Mouse (Mus musculus): ENCODE results near the gene Trabd2b. TPM values are rescaled to one million over a fixed set of nuclear protein-coding genes. Genes with fewer than 3 reads are reported as not detected.

Gene Trabd2b
- polyA plus RNA-seq, 1 experiment, result 6.7 TPM

GRCm38 (mm10) chr4:114636324-114636723, 229.8 kb downstream of the Trabd2b start:
- no peak for DNase-seq
- TF ChIP-seq CTCF (IDR thresholded peaks at IDR 0.05; ENCODE audit: insufficient read depth, low read length), result no peak
- TF ChIP-seq POLR2A (IDR thresholded peaks at IDR 0.05; ENCODE audit: borderline replicate concordance, extremely low read depth, low read depth, low read length), result no peak
- WGBS, result 88% methylated on average over 1 of the region's 1 CpGs
- H3K4me1 ChIP-seq (ENCODE audit: control insufficient read depth, insufficient read depth, low read length), result no peaks in the 10 kb centered on the region
- no peak overlapping the region for H3K4me3 ChIP-seq (replicated peaks; ENCODE audit: extremely low read depth, low read depth, low read length)

- Histone ChIP-seq H3K4me1 (ENCODE audit: control insufficient read depth, insufficient read depth, low read length) (no peaks in the 10 kb centered on the region), H3K4me3 (replicated peaks; ENCODE audit: extremely low read depth, low read depth, low read length) (no peak overlapping the region)
- WGBS, result 11% methylated on average over 3 of the region's 3 CpGs
- DNase-seq, result no peak
- TF ChIP-seq POLR2A (IDR thresholded peaks at IDR 0.05; ENCODE audit: borderline replicate concordance, extremely low read depth, low read depth, low read length) (no peak), CTCF (IDR thresholded peaks at IDR 0.05; ENCODE audit: insufficient read depth, low read length) (peak; percentile 29)
These were observed 230.6 kb downstream of the Trabd2b start for GRCm38 (mm10) chr4:114637120-114637519.

- no peak overlapping the region for H3K4me3 ChIP-seq (replicated peaks; ENCODE audit: extremely low read depth, low read depth, low read length)
- DNase-seq, result no peak
- TF ChIP-seq CTCF (IDR thresholded peaks at IDR 0.05; ENCODE audit: insufficient read depth, low read length) (no peak), POLR2A (IDR thresholded peaks at IDR 0.05; ENCODE audit: borderline replicate concordance, extremely low read depth, low read depth, low read length) (no peak)
- 67% methylated on average over 4 of the region's 4 CpGs for WGBS
- no peaks in the 10 kb centered on the region; the same call in 1 of the 2 replicates for H3K4me1 ChIP-seq (ENCODE audit: control insufficient read depth, insufficient read depth, low read length)
These were observed 235.9 kb downstream of the Trabd2b start for GRCm38 (mm10) chr4:114642469-114642868.

- Histone ChIP-seq H3K4me1 (ENCODE audit: control insufficient read depth, insufficient read depth, low read length) (no peaks in the 10 kb centered on the region; the same call in 1 of the 2 replicates), H3K4me3 (replicated peaks; ENCODE audit: extremely low read depth, low read depth, low read length) (no peak overlapping the region)
- no peak for DNase-seq
- WGBS, result 33% methylated on average over 20 of the region's 20 CpGs
- TF ChIP-seq POLR2A (IDR thresholded peaks at IDR 0.05; ENCODE audit: borderline replicate concordance, extremely low read depth, low read depth, low read length) (no peak), CTCF (IDR thresholded peaks at IDR 0.05; ENCODE audit: insufficient read depth, low read length) (no peak)
These were observed 237.2 kb downstream of the Trabd2b start for GRCm38 (mm10) chr4:114643679-114644208.

- no peak for TF ChIP-seq POLR2A (IDR thresholded peaks at IDR 0.05; ENCODE audit: borderline replicate concordance, extremely low read depth, low read depth, low read length)
- TF ChIP-seq CTCF (IDR thresholded peaks at IDR 0.05; ENCODE audit: insufficient read depth, low read length), result no peak
These were observed 238.8 kb downstream of the Trabd2b start for GRCm38 (mm10) chr4:114645341-114645740.

GRCm38 (mm10) chr4:114646825-114647681, 240.5 kb downstream of the Trabd2b start:
- no peak overlapping the region for H3K4me3 ChIP-seq (replicated peaks; ENCODE audit: extremely low read depth, low read depth, low read length)
- 73% methylated on average over 13 of the region's 13 CpGs for WGBS
- DNase-seq, result no peak
- no peak for TF ChIP-seq POLR2A (IDR thresholded peaks at IDR 0.05; ENCODE audit: borderline replicate concordance, extremely low read depth, low read depth, low read length)
- no peak for TF ChIP-seq CTCF (IDR thresholded peaks at IDR 0.05; ENCODE audit: insufficient read depth, low read length)
- H3K4me1 ChIP-seq (ENCODE audit: control insufficient read depth, insufficient read depth, low read length), result peaks cover 2% of the 10 kb centered on the region

More at GRCm38 (mm10) chr4:114645341-114645740, 238.8 kb downstream of the Trabd2b start:
- no peaks in the 10 kb centered on the region; the same call in 1 of the 2 replicates for H3K4me1 ChIP-seq (ENCODE audit: control insufficient read depth, insufficient read depth, low read length)
- H3K4me3 ChIP-seq (replicated peaks; ENCODE audit: extremely low read depth, low read depth, low read length), result no peak overlapping the region
- no peak for DNase-seq

- TF ChIP-seq POLR2A (IDR thresholded peaks at IDR 0.05; ENCODE audit: borderline replicate concordance, extremely low read depth, low read depth, low read length), result no peak
- peak; percentile 91 for TF ChIP-seq CTCF (IDR thresholded peaks at IDR 0.05; ENCODE audit: insufficient read depth, low read length)
- DNase-seq, result peak; percentile 68
- no peak overlapping the region for H3K4me3 ChIP-seq (replicated peaks; ENCODE audit: extremely low read depth, low read depth, low read length)
- peaks cover 2% of the 10 kb centered on the region for H3K4me1 ChIP-seq (ENCODE audit: control insufficient read depth, insufficient read depth, low read length)
- 9% methylated on average over 4 of the region's 4 CpGs for WGBS
These were observed 241.2 kb downstream of the Trabd2b start for GRCm38 (mm10) chr4:114647689-114648088.

GRCm38 (mm10) chr4:114648532-114649074, 242.1 kb downstream of the Trabd2b start:
- Histone ChIP-seq H3K4me3 (replicated peaks; ENCODE audit: extremely low read depth, low read depth, low read length) (no peak overlapping the region), H3K4me1 (ENCODE audit: control insufficient read depth, insufficient read depth, low read length) (peaks cover 2% of the 10 kb centered on the region)
- no peak for DNase-seq
- TF ChIP-seq POLR2A (IDR thresholded peaks at IDR 0.05; ENCODE audit: borderline replicate concordance, extremely low read depth, low read depth, low read length) (no peak), CTCF (IDR thresholded peaks at IDR 0.05; ENCODE audit: insufficient read depth, low read length) (no peak)
- WGBS, result 45% methylated on average over 28 of the region's 28 CpGs

GRCm38 (mm10) chr4:114650551-114650950, 244.0 kb downstream of the Trabd2b start:
- 74% methylated on average over 6 of the region's 6 CpGs for WGBS
- DNase-seq, result no peak
- TF ChIP-seq CTCF (IDR thresholded peaks at IDR 0.05; ENCODE audit: insufficient read depth, low read length), result no peak
- TF ChIP-seq POLR2A (IDR thresholded peaks at IDR 0.05; ENCODE audit: borderline replicate concordance, extremely low read depth, low read depth, low read length), result no peak
- H3K4me3 ChIP-seq (replicated peaks; ENCODE audit: extremely low read depth, low read depth, low read length), result no peak overlapping the region
- peaks cover 2% of the 10 kb centered on the region for H3K4me1 ChIP-seq (ENCODE audit: control insufficient read depth, insufficient read depth, low read length)
